Mouse (Mus musculus) spleen, postnatal 10 days (tissue): ENCODE results near the gene Tbc1d10c.
"Not testable (repeated sequence)": the region's sequence is repeated elsewhere in the genome, so short reads cannot be mapped to it uniquely, and the experiment has no call there.

Experiments used
- DNase-seq, 2 experiments: peaks; one replicate each; pipeline ENCODE4 v3.0.0; 2021 to 2022; ENCODE audit warnings: low spot score in 2 of 2

The Tbc1d10c gene

GRCm38 (mm10) chr19:4145936-4146335 lies 45.1 kb downstream of the Tbc1d10c start:
- DNase-seq = no peak

DNA sequence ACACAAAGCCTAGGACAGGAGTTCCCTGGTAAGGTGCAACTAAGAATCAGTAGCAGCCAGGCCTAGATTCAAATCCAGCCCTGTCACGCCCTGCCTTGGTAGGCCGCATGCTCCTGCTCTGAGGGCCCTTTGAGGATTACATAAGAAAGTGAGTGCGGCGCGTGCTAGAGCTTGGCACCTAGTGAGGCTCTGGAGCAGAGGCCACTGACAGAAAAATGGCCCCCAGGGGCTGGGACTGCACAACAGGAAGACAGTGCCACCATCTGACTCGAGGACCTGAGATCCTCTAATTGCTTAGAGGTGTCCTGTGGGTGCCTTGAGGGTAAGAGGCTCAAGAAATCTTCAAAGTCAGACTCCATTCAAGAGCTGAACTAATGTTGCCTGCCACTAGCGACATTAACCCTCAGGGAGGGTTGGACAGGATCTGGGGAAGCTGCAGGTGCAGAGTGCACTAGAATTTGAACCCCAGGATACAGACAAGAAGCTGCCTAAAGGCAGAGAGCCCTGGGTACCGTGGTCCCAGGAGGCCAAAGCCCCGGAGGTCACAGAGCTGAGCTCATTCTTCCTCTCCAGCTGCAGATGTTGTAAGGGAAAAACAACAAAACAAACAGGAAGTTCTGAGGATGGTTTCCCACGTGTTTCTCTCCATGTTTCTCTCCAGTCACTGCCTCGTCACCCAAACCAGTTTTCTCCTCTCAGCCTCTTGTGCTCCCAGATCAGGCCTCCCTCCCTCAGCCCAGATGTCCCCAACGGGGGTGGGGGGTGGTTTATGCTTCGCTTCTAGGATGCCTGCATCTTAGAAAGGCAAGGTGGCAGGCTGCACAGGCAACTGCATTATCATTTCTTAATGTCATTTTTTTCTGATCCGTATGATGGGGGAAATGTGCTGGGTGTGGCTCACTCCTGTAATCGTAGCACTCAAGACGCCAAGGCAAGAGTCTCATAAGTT lies 46.3 kb downstream of the Tbc1d10c start:
- peak in 1 of 2 experiments; percentile 60 for DNase-seq

- no peak for DNase-seq
Measured at GRCm38 (mm10) chr19:4143759-4144268, 47.3 kb downstream of the Tbc1d10c start, which contains the start of gene Cabp4. Cabp4 (minus strand) TSS chr19:4144033.

- no peak for DNase-seq
Measured at GRCm38 (mm10) chr19:4142416-4143173, 48.5 kb downstream of the Tbc1d10c start.

- no peak for DNase-seq
Measured at GRCm38 (mm10) chr19:4140147-4140546, 50.9 kb downstream of the Tbc1d10c start.

DNA sequence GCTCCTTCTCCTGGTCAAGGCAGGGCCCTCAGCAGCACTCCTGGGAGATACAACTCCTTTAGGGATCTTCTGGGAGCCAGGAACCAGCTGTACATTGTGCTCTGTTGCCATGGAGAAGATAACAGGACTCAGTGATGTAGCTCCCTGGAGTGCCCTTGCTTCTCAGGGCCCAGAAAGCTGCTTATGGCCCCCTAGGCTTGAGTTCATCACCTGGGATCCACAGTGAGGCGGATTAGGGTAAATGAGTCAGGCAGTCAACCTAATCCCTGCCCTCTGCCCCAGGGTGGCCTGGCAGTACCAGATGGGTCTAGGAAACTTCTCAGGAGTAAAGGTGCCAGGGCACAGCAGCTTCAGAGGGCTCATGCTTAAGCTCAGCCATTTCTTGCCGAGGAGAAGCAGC lies 51.6 kb downstream of the Tbc1d10c start, which contains the start of gene Gpr152:
Gene Gpr152, plus strand, starts transcription at position 342 of the 400 bp plus-strand sequence.
- no peak for DNase-seq

GRCm38 (mm10) chr19:4137913-4138312 lies 53.2 kb downstream of the Tbc1d10c start:
- DNase-seq = no peak

DNA sequence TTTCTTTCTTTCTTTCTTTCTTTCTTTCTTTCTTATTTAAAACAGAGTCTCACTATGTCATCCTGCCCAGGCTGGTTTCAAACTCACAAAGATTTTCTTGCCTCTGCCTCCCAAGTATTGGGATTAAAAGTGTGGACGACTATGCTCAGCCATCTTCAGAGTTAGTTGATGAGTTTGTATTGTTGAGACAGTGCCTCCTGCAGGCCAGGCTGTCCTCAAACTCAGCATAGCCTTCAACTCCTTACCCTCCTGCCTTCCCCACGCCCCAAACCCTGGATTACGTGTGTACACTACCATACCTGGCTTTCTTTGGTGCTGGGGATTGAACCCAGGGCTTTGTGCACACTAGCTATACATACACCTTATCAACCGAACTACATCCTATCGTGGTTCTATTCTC lies 54.6 kb downstream of the Tbc1d10c start:
- DNase-seq = peak in 1 of 2 experiments; percentile 53

DNA sequence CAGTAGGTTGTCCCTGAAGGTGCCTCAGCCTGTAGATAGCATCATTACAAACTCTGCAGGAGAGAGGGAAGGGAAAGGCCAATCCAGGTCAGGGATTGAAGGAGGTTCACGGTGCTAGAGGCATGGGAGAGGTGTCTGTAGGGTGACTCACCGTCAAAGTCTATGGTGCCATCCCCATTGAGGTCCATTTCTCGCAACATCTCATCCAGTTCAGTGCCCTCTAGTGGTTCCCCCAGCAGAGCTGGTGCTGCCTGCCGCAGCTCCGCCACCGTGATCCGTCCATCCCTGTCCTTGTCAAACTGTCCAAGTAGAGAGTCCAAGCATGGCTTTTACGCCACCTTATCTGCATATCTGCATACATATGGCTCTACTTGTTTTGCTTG lies 55.1 kb downstream of the Tbc1d10c start:
- DNase-seq = not testable (repeated sequence)

- not testable (repeated sequence) for DNase-seq
Measured at GRCm38 (mm10) chr19:4135229-4135962, 55.7 kb downstream of the Tbc1d10c start.

- DNase-seq = no peak
Measured at GRCm38 (mm10) chr19:4134354-4134753, 56.7 kb downstream of the Tbc1d10c start.
